Mouse (Mus musculus): ENCODE results near the gene Ripk3. TPM values are rescaled to one million over a fixed set of nuclear protein-coding genes. Genes with fewer than 3 reads are reported as not detected.
"Not testable (repeated sequence)": the region's sequence is repeated elsewhere in the genome, so short reads cannot be mapped to it uniquely, and the experiment has no call there.

Ripk3 gene
- total and polyA plus RNA-seq, 3 experiments: 0.15 to 2.0 TPM; not detected in 1

GRCm38 (mm10) chr14:55760156-55760555, 28.5 kb downstream of the Ripk3 start:
- TF ChIP-seq NRF1 (IDR thresholded peaks at IDR 0.05; ENCODE audit: low read depth, low read length): peak; percentile 76
- TF ChIP-seq SMC3 (IDR thresholded peaks at IDR 0.05; ENCODE audit: low read depth, low read length): peak; percentile 64
- 0 out of 2 replicates have a peak, but pooled peaks have one; percentile 27 for TF ChIP-seq MAZ (IDR thresholded peaks at IDR 0.05; ENCODE audit: low read depth, low read length)
- TF ChIP-seq RAD21 (IDR thresholded peaks at IDR 0.05; ENCODE audit: low read depth, low read length): peak; percentile 65
- peak; percentile 25; the same call in 1 of the 2 replicates for TF ChIP-seq NELFE (IDR thresholded peaks at IDR 0.05; ENCODE audit: low read depth, low read length)
- peak; percentile 48 to 73; a peak in 3 of 4 replicates for TF ChIP-seq CTCF (conservative IDR thresholded peaks at IDR 0.05 in 1 of 2, IDR thresholded peaks at IDR 0.05 in 1 of 2; ENCODE audit: low read depth in 2 of 2, low read length in 2 of 2)
- peaks cover 8 to 26% of the 10 kb centered on the region in 2 experiments; a peak in 3 of 4 replicates for H3K4me1 ChIP-seq (ENCODE audit: control insufficient read depth in 1 of 2, insufficient read depth in 2 of 2)
- H3K27ac ChIP-seq (ENCODE audit: insufficient read depth, low read depth); in situ Hi-C loops (cut with MboI; ENCODE audit: low pct_ligation_motif_present, low pct_unique_long_range_greater_than_20kb, low sequenced_read_pairs); H3K9me3 ChIP-seq (replicated peaks; ENCODE audit: low read length); dilution Hi-C loops (cut with MboI; ENCODE audit: extremely low pct_ligation_motif_present, extremely low pct_unique_long_range_greater_than_20kb, low sequenced_read_pairs); H3K4me3 ChIP-seq (replicated peaks in 1 of 3; ENCODE audit: low read depth in 2 of 3, low read length in 2 of 3, poor library complexity in 1 of 3); H3K27me3 ChIP-seq (replicated peaks); H3K79me2 ChIP-seq (replicated peaks; ENCODE audit: control insufficient read depth, extremely low read depth, insufficient read depth, poor library complexity, severe bottlenecking): not testable (repeated sequence)
- DNase-seq (ENCODE audit: extremely low read depth): peak; percentile 76
- peak overlapping the region; percentile 70; the same call in 1 of the 2 replicates for H3K9ac ChIP-seq (ENCODE audit: insufficient read depth, low read depth)
- peaks cover 13 to 29% of the 10 kb centered on the region in 2 experiments for H3K36me3 ChIP-seq (replicated peaks in 1 of 2; ENCODE audit: control insufficient read depth in 1 of 2, insufficient read depth in 1 of 2, low read length in 1 of 2)
- H3K4me2 ChIP-seq (ENCODE audit: insufficient read depth, low read depth, poor library complexity, severe bottlenecking): peak overlapping the region; percentile 75; the same call in 1 of the 2 replicates

- peak; percentile 45 for DNase-seq (ENCODE audit: extremely low read depth)
- in situ Hi-C loops (cut with MboI; ENCODE audit: low pct_ligation_motif_present, low pct_unique_long_range_greater_than_20kb, low sequenced_read_pairs) (no loop called here), dilution Hi-C loops (cut with MboI; ENCODE audit: extremely low pct_ligation_motif_present, extremely low pct_unique_long_range_greater_than_20kb, low sequenced_read_pairs) (no loop called here)
- Histone ChIP-seq H3K36me3 (replicated peaks in 1 of 2; ENCODE audit: control insufficient read depth in 1 of 2, insufficient read depth in 1 of 2, low read length in 1 of 2) (peaks cover 30 to 47% of the 10 kb centered on the region in 2 experiments), H3K4me3 (replicated peaks in 1 of 3; ENCODE audit: low read depth in 2 of 3, low read length in 2 of 3, poor library complexity in 1 of 3) (no peak within 1 kb of the TSS), H3K27me3 (replicated peaks) (no peaks in the 10 kb centered on the region), H3K9ac (ENCODE audit: insufficient read depth, low read depth) (no peak within 1 kb of the TSS), H3K9me3 (replicated peaks; ENCODE audit: low read length) (no peaks in the 10 kb centered on the region), H3K27ac (ENCODE audit: insufficient read depth, low read depth) (no peak within 1 kb of the TSS), H3K4me1 (ENCODE audit: control insufficient read depth in 1 of 2, insufficient read depth in 2 of 2) (peaks cover 0 to 9% of the 10 kb centered on the region in 2 experiments; a peak in 2 of 4 replicates), H3K79me2 (replicated peaks; ENCODE audit: control insufficient read depth, extremely low read depth, insufficient read depth, poor library complexity, severe bottlenecking) (no peaks in the 10 kb centered on the region), H3K4me2 (ENCODE audit: insufficient read depth, low read depth, poor library complexity, severe bottlenecking) (no peak within 1 kb of the TSS)
- TF ChIP-seq CTCF (conservative IDR thresholded peaks at IDR 0.05 in 1 of 2, IDR thresholded peaks at IDR 0.05 in 1 of 2; ENCODE audit: low read depth in 2 of 2, low read length in 2 of 2) (peak in 1 of 2 experiments; percentile 74; a peak in 2 of 4 replicates), NRF1 (IDR thresholded peaks at IDR 0.05; ENCODE audit: low read depth, low read length) (no peak), SMC3 (IDR thresholded peaks at IDR 0.05; ENCODE audit: low read depth, low read length) (peak; percentile 57), RAD21 (IDR thresholded peaks at IDR 0.05; ENCODE audit: low read depth, low read length) (peak; percentile 51)
Observed at GRCm38 (mm10) chr14:55758363-55758784, 30.3 kb downstream of the Ripk3 start, which contains the start of gene Cideb. TSS of gene Cideb (minus strand) at chr14:55758458.

GRCm38 (mm10) chr14:55757566-55757965, 31.1 kb downstream of the Ripk3 start:
- H3K4me2 ChIP-seq (ENCODE audit: insufficient read depth, low read depth, poor library complexity, severe bottlenecking): no peak overlapping the region
- H3K36me3 ChIP-seq (replicated peaks in 1 of 2; ENCODE audit: control insufficient read depth in 1 of 2, insufficient read depth in 1 of 2, low read length in 1 of 2): peaks cover 38 to 55% of the 10 kb centered on the region in 2 experiments
- H3K27ac ChIP-seq (ENCODE audit: insufficient read depth, low read depth): no peak overlapping the region
- H3K27me3 ChIP-seq (replicated peaks): no peaks in the 10 kb centered on the region
- in situ Hi-C loops (cut with MboI; ENCODE audit: low pct_ligation_motif_present, low pct_unique_long_range_greater_than_20kb, low sequenced_read_pairs) (no loop called here), dilution Hi-C loops (cut with MboI; ENCODE audit: extremely low pct_ligation_motif_present, extremely low pct_unique_long_range_greater_than_20kb, low sequenced_read_pairs) (no loop called here)
- H3K9me3 ChIP-seq (replicated peaks; ENCODE audit: low read length): no peaks in the 10 kb centered on the region
- peaks cover 0 to 7% of the 10 kb centered on the region in 2 experiments; a peak in 1 of 4 replicates for H3K4me1 ChIP-seq (ENCODE audit: control insufficient read depth in 1 of 2, insufficient read depth in 2 of 2)
- no peaks in the 10 kb centered on the region for H3K79me2 ChIP-seq (replicated peaks; ENCODE audit: control insufficient read depth, extremely low read depth, insufficient read depth, poor library complexity, severe bottlenecking)
- TF ChIP-seq CHD2 (IDR thresholded peaks at IDR 0.05; ENCODE audit: low read length) (no peak), HCFC1 (IDR thresholded peaks at IDR 0.05; ENCODE audit: low read depth, low read length) (no peak), ETS1 (conservative IDR thresholded peaks at IDR 0.05; ENCODE audit: low read depth, low read length) (no peak), POLR2AphosphoS2 (IDR thresholded peaks at IDR 0.05; ENCODE audit: low read depth, low read length) (peak; percentile 26; the same call in 1 of the 2 replicates)
- DNase-seq (ENCODE audit: extremely low read depth): no peak
- no peak overlapping the region for H3K9ac ChIP-seq (ENCODE audit: insufficient read depth, low read depth)
- H3K4me3 ChIP-seq (replicated peaks in 1 of 3; ENCODE audit: low read depth in 2 of 3, low read length in 2 of 3, poor library complexity in 1 of 3): no peak overlapping the region
